Comparison of ENCODE assay signal across 8 mouse cellular contexts in the genomic region with DNA sequence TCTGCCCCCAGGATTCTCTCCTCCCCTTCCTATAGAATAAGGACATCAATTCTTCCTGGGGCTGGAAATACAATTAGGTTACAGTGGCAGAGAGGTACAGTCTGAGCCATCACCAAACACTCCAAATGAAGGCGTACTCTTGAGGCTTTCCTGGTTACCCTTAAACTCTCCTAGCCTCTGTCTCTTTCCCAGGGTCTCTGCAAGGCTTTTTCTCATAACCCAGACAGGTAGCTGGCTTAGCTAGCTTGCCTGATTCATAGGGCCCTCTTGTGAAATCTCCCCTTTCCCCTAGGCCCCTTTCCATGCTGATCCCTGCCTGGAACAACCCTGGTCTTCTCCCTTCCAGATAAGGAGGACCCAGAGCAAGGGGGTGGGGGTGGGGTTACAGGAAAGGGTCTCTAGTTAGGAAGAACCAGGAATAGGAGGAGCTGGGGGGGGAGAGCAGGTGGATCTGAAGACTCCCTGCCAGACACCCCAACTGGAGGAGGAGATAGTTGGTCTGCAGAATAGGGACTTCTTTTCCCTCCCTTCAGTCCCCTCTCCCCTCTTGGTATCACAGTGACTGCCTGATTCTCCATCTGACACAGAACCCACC. TPM values are rescaled to one million over a fixed set of nuclear protein-coding genes. Genes with fewer than 3 reads are reported as not detected.
DNase-seq lines count a peak whose midpoint lies in the region; ATAC-seq and TF ChIP-seq lines count a peak whose summit lies in the region.

No protein-coding gene starts in this region.

- peak overlapping the region; percentile 46; the same call in 1 of the 2 replicates for H3K9ac ChIP-seq in lung, embryonic 14.5 days
- H3K9ac ChIP-seq in forebrain, embryonic 13.5 days, result no peak overlapping the region
- H3K9ac ChIP-seq in limb, embryonic 11.5 days (ENCODE audit: low read length), result no peak overlapping the region
- peak overlapping the region; percentile 69 for H3K9ac ChIP-seq in neural tube, embryonic 13.5 days

- H3K27me3 ChIP-seq in lung, embryonic 14.5 days (ENCODE audit: insufficient read depth, low read length), result no peaks in the 10 kb centered on the region
- peaks cover 26% of the 10 kb centered on the region for H3K27me3 ChIP-seq in forebrain, embryonic 13.5 days
- H3K27me3 ChIP-seq in limb, embryonic 11.5 days (ENCODE audit: control insufficient read depth, insufficient read depth, low read length), result 0 out of 2 replicates have a peak, but pooled peaks cover 2% of the 10 kb centered on the region
- H3K27me3 ChIP-seq in neural tube, embryonic 13.5 days, result peaks cover 9% of the 10 kb centered on the region; the same call in 1 of the 2 replicates

- peak overlapping the region; percentile 62 for H3K4me3 ChIP-seq in lung, embryonic 14.5 days (ENCODE audit: low read depth, low read length)
- no peak overlapping the region for H3K4me3 ChIP-seq in forebrain, embryonic 13.5 days
- no peak overlapping the region for H3K4me3 ChIP-seq in limb, embryonic 11.5 days (ENCODE audit: low read depth, low read length)
- peak overlapping the region; percentile 56 for H3K4me3 ChIP-seq in neural tube, embryonic 13.5 days

- peak overlapping the region; percentile 43; the same call in 1 of the 2 replicates for H3K27ac ChIP-seq in lung, embryonic 14.5 days (ENCODE audit: low read depth)
- H3K27ac ChIP-seq in forebrain, embryonic 13.5 days, result no peak overlapping the region
- no peak overlapping the region for H3K27ac ChIP-seq in limb, embryonic 11.5 days (replicated peaks; ENCODE audit: low read depth, low read length)
- H3K27ac ChIP-seq in neural tube, embryonic 13.5 days (replicated peaks), result no peak overlapping the region

- peaks cover 21% of the 10 kb centered on the region for H3K4me1 ChIP-seq in lung, embryonic 14.5 days (ENCODE audit: insufficient read depth)
- peaks cover 37% of the 10 kb centered on the region for H3K4me1 ChIP-seq in forebrain, embryonic 13.5 days
- H3K4me1 ChIP-seq in limb, embryonic 11.5 days (ENCODE audit: control insufficient read depth, insufficient read depth, low read length), result peaks cover 12% of the 10 kb centered on the region
- peaks cover 41% of the 10 kb centered on the region for H3K4me1 ChIP-seq in neural tube, embryonic 13.5 days (replicated peaks)

- no peaks in the 10 kb centered on the region for H3K9me3 ChIP-seq in lung, embryonic 14.5 days (ENCODE audit: low read depth, low read length)
- H3K9me3 ChIP-seq in forebrain, embryonic 13.5 days (replicated peaks), result no peaks in the 10 kb centered on the region
- no peaks in the 10 kb centered on the region for H3K9me3 ChIP-seq in limb, embryonic 11.5 days (ENCODE audit: control insufficient read depth, low read length)
- no peaks in the 10 kb centered on the region for H3K9me3 ChIP-seq in neural tube, embryonic 13.5 days

- 53% methylated on average over 1 of the region's 1 CpGs for WGBS in lung, embryonic 14.5 days
- WGBS in forebrain, embryonic 13.5 days, result 69% methylated on average over 1 of the region's 1 CpGs
- 61% methylated on average over 1 of the region's 1 CpGs for WGBS in limb, embryonic 11.5 days
- 70% methylated on average over 1 of the region's 1 CpGs for WGBS in neural tube, embryonic 13.5 days

- ATAC-seq in lung, embryonic 14.5 days (ENCODE audit: insufficient read depth), result no peak
- no peak for ATAC-seq in forebrain, embryonic 13.5 days
- no peak for ATAC-seq in limb, embryonic 11.5 days (ENCODE audit: insufficient number of reproducible peaks, low FRiP score, low TSS enrichment, low read depth)
- no peak for ATAC-seq in neural tube, embryonic 13.5 days (ENCODE audit: low read depth)
- ATAC-seq in megakaryocyte-erythroid progenitor cell, adult 5-6 weeks (replicated peaks; ENCODE audit: low FRiP score, low TSS enrichment, poor library complexity, severe bottlenecking), result no peak

- no peaks in the 10 kb centered on the region for H3K36me3 ChIP-seq in lung, embryonic 14.5 days (ENCODE audit: insufficient read depth)
- no peaks in the 10 kb centered on the region for H3K36me3 ChIP-seq in forebrain, embryonic 13.5 days (ENCODE audit: poor library complexity, severe bottlenecking)
- no peaks in the 10 kb centered on the region for H3K36me3 ChIP-seq in limb, embryonic 11.5 days (ENCODE audit: control insufficient read depth, insufficient read depth, low read length)
- no peaks in the 10 kb centered on the region for H3K36me3 ChIP-seq in neural tube, embryonic 13.5 days

- DNase-seq in lung, embryonic 14.5 days, result no peak
- DNase-seq in lung, postnatal 4 days, result no peak
- DNase-seq in limb, embryonic 11.5 days (ENCODE audit: low spot score), result no peak
- no peak for DNase-seq in ovary, adult 18-20 months (ENCODE audit: low spot score)
- no peak for DNase-seq in testis, postnatal 10 days (ENCODE audit: low spot score)

- H3K4me2 ChIP-seq in lung, embryonic 14.5 days, result peak overlapping the region; percentile 97
- peak overlapping the region; percentile 89 for H3K4me2 ChIP-seq in forebrain, embryonic 13.5 days
- peak overlapping the region; percentile 95; the same call in 1 of the 2 replicates for H3K4me2 ChIP-seq in limb, embryonic 11.5 days (ENCODE audit: low read depth, severe bottlenecking)
- peak overlapping the region; percentile 85 for H3K4me2 ChIP-seq in neural tube, embryonic 13.5 days

- TF ChIP-seq CTCF in lung, embryonic 14.5 days (IDR thresholded peaks at IDR 0.05; ENCODE audit: low read depth), result no peak

RNA-seq across cellular contexts. Expression of a gene that starts 1.9 kb away (rescaled TPM):
- polyA plus RNA-seq in lung, embryonic 14.5 days (2014; fragmentation: Nextera tagmentation; extraction: Ambion mirVana), result 11.2 and 12.7 TPM in 2 replicates
- polyA plus RNA-seq in forebrain, embryonic 13.5 days (2015; fragmentation: Nextera tagmentation; extraction: Ambion mirVana), result 6.7 and 7.6 TPM in 2 replicates
- 5.8 and 7.4 TPM in 2 replicates for polyA plus RNA-seq in limb, embryonic 11.5 days (2014; fragmentation: Nextera tagmentation; extraction: Ambion mirVana)
- polyA plus RNA-seq in neural tube, embryonic 13.5 days (2015; fragmentation: Nextera tagmentation; extraction: Ambion mirVana), result 10.7 and 13.7 TPM in 2 replicates
- 36.9 and 42.3 TPM in 2 replicates for total RNA-seq in megakaryocyte-erythroid progenitor cell, adult 5-6 weeks (2014; fragmentation: Nextera tagmentation)
- 23.0 and 24.9 TPM in 2 replicates for total RNA-seq in megakaryocyte-erythroid progenitor cell, adult 5-6 weeks (2017)

Comparison
In these comparisons a context has a peak if more than half of its experiments do, and no peak if none do; other contexts are left out.
1. H3K4me3 ChIP-seq: peak in lung, embryonic 14.5 days (single experiment) and neural tube, embryonic 13.5 days (single experiment); none in forebrain, embryonic 13.5 days (single experiment) and limb, embryonic 11.5 days (single experiment).
2. H3K9ac ChIP-seq: peak in lung, embryonic 14.5 days (single experiment) and neural tube, embryonic 13.5 days (single experiment); none in forebrain, embryonic 13.5 days (single experiment) and limb, embryonic 11.5 days (single experiment).
3. Peak in every context shown above with its lines, with median percentiles within 50 percentile points of each other: H3K4me2 ChIP-seq.